Mouse (Mus musculus) small intestine, adult 2 months (tissue): ENCODE measurements around the gene Nudt4.

Experiments used
- CTCF ChIP-seq: fragments of 200-500 bp; IDR thresholded peaks from 2 replicates; pipeline ENCODE4 v1.5.1; 2012; ENCODE audit warnings: low read depth, mild to moderate bottlenecking, control low read depth, inconsistent platforms, low read length, moderate library complexity, mixed read lengths; ENCODE audit not compliant: insufficient replicate concordance, insufficient read length; ENCODE audit errors: extremely low read depth
- POLR2A ChIP-seq: fragments of 200-500 bp; IDR thresholded peaks from 2 replicates; pipeline ENCODE4 v1.6.1; 2012; ENCODE audit warnings: low read depth, mild to moderate bottlenecking, control low read depth, inconsistent platforms, low read length, moderate library complexity

- TF ChIP-seq CTCF, result no peak
- TF ChIP-seq POLR2A, result no peak
Observed at GRCm38 (mm10) chr10:95503443-95504235, 60.3 kb downstream of the Nudt4 start.
